Mouse (Mus musculus): ENCODE measurements at regions not wholly inside any gene's neighbourhood (a gene's known extent, or its start where the extent isn't known, plus 50 kb on each side); places are given as distances from the start of the nearest gene placed in this dataset.

- no peak for DNase-seq (ENCODE audit: low spot score)
Measured at GRCm38 (mm10) chr6:67186537-67187274, 51.3 kb upstream of the Serbp1 start.

- DNase-seq (ENCODE audit: low spot score): no peak
Measured at GRCm38 (mm10) chr6:67184662-67185061, 53.3 kb upstream of the Serbp1 start.

- DNase-seq (ENCODE audit: low spot score): no peak
Measured at GRCm38 (mm10) chr6:67183481-67184215, 54.3 kb upstream of the Serbp1 start.

GRCm38 (mm10) chr6:67182453-67182852 is 55.5 kb upstream of the Serbp1 start:
- no peak for DNase-seq (ENCODE audit: low spot score)

- no peak for DNase-seq (ENCODE audit: low spot score)
Measured at GRCm38 (mm10) chr6:67181459-67181858, 56.5 kb upstream of the Serbp1 start.

- no peak for DNase-seq (ENCODE audit: low spot score)
Measured at GRCm38 (mm10) chr6:67179416-67179815, 58.6 kb upstream of the Serbp1 start.

- DNase-seq (ENCODE audit: low spot score): no peak
Measured at GRCm38 (mm10) chr6:67178531-67178930, 59.4 kb upstream of the Serbp1 start.

- no peak for DNase-seq (ENCODE audit: low spot score)
Measured at GRCm38 (mm10) chr6:67178101-67178500, 59.9 kb upstream of the Serbp1 start.

GRCm38 (mm10) chr6:67170674-67170946 is 67.4 kb upstream of the Serbp1 start:
- no peak for DNase-seq (ENCODE audit: low spot score)

GRCm38 (mm10) chr6:67169873-67170673 is 67.9 kb upstream of the Serbp1 start:
- peak; percentile 81 for DNase-seq (ENCODE audit: low spot score)

GRCm38 (mm10) chr6:67168803-67169202 is 69.2 kb upstream of the Serbp1 start:
- no peak for DNase-seq (ENCODE audit: low spot score)

GRCm38 (mm10) chr6:67168031-67168777 is 69.8 kb upstream of the Serbp1 start:
- DNase-seq (ENCODE audit: low spot score): peak; percentile 54

GRCm38 (mm10) chr6:67165091-67165490 is 72.9 kb upstream of the Serbp1 start:
- DNase-seq (ENCODE audit: low spot score): no peak

GRCm38 (mm10) chr6:67163947-67164346 is 74.0 kb upstream of the Serbp1 start:
- DNase-seq (ENCODE audit: low spot score): no peak

GRCm38 (mm10) chr6:67162814-67163213 is 75.2 kb upstream of the Serbp1 start:
- no peak for DNase-seq (ENCODE audit: low spot score)

- peak; percentile 86 for DNase-seq (ENCODE audit: low spot score)
Measured at GRCm38 (mm10) chr6:67161610-67162009, 76.4 kb upstream of the Serbp1 start.

GRCm38 (mm10) chr6:67160564-67160963 is 77.4 kb upstream of the Serbp1 start:
- no peak for DNase-seq (ENCODE audit: low spot score)

- no peak for DNase-seq (ENCODE audit: low spot score)
Measured at GRCm38 (mm10) chr6:67159726-67160523, 78.1 kb upstream of the Serbp1 start.

GRCm38 (mm10) chr6:67159224-67159623 is 78.8 kb upstream of the Serbp1 start:
- no peak for DNase-seq (ENCODE audit: low spot score)

GRCm38 (mm10) chr6:67158765-67159164 is 79.2 kb upstream of the Serbp1 start:
- DNase-seq (ENCODE audit: low spot score): peak; percentile 93

GRCm38 (mm10) chr6:67152845-67153468 is 85.0 kb upstream of the Serbp1 start:
- DNase-seq (ENCODE audit: low spot score): no peak

Measured in lung, postnatal 25 days (tissue).